Mouse (Mus musculus) lung, postnatal 10 days (tissue): ENCODE measurements around the gene Krtap19-1.

ENCODE experiments used
- DNase-seq: peaks from one replicate; pipeline ENCODE4 v3.0.0; 2021

Gene Krtap19-1

DNA sequence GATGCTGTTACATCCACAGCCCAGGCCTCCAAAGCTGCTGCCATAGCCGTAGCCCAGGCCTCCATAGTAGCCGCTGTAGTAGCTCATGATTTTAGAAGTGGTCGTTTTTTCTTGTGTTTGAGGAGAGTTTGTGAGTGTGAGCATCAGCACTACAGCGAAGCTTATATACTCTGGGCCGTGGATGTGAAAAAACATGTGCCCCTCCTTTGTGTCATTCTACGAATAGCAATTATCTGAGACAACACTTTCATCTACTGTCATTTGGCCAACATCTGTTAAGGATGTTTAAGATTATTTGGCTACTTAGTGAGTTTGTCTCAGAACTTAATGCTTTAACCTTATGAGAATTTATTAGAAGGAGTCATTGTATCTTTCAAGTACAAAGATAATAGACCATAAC is at the start of gene Krtap19-1:
Gene Krtap19-1, minus strand, starts transcription at position 101 of the 400 bp plus-strand sequence.
- no peak for DNase-seq

DNA sequence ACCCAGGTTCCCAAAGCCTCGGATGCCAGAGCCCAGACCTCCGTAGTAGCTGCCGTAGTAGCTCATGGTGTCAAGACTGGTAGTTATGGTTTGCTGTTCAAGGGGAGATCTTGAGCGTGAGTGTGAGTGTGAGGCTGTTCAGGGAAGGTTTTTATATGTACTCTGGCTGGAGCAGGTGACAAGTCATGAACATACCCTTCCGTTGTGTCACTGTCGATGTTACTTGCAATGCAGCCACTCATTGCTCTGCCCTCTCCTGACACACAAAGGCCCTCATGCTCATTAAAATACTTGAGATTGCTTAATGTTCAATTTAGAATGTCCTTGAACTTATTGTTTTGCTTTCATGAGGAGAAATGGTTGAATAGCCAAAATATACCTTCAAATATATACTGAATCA is 27.1 kb upstream of the Krtap19-1 start, which contains the start of gene Krtap19-5:
Gene Krtap19-5, minus strand, starts transcription at position 101 of the 400 bp plus-strand sequence.
- DNase-seq, result no peak

DNA sequence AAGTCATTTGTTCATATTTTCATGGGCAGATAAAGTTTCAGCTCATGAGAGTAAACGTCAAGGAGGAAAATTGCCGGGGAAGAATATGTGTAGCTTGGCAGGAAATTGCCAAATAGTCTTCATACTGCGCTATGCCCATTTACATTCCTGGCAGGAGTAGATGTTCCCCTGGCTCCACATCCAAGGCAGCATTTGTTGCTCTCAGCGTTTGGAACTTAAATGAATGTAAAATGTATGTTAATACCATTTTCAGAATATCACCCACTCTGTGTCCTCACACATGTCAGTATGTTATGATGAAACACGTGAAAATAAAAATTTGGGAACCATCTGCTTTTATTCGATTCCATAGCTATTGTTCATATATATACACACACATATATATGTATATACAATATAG is 17.7 kb upstream of the Krtap19-1 start:
- no peak for DNase-seq

DNA sequence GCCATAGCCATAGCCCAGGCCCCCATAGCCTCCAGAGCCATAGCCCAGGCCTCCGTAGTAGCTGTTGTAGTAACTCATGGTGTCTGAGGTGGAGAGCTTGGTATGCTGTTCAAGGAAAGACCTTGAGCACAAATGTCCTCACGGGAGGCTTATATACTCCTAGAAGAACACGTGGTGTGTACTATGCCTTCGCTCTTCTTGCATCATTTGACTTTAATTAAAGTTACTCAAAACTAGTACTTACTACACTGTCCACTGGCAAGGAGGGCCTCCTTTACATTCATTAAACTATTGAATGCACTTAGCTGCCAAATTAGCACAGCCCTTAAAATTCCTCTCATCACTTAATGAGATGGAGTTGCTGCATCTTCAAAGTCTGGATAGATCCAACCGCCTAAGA is 15.8 kb upstream of the Krtap19-1 start, which contains the start of gene Krtap19-4:
Gene Krtap19-4, minus strand, starts transcription at position 101 of the 400 bp plus-strand sequence.
- no peak for DNase-seq

DNA sequence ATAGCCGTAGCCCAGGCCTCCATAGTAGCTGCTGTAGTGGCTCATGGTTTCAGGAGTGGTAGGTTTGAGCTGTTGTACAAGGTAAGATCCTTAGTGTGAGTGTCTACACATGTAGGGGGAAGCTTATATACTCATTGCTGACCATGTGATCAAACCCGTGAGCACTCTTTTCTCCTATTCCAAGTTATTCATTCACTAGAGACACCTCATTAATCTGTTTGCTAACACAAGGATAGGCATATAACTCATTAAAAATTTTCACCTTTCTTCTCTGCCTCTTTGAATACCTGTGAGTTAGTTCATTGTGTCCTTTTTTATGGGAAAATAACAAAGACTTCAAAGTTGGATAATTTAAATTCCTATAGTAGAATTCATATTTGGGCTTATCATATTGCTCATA is 8.7 kb upstream of the Krtap19-1 start, which contains the start of gene Krtap19-3:
Gene Krtap19-3, minus strand, starts transcription at position 101 of the 400 bp plus-strand sequence.
- DNase-seq, result no peak

DNA sequence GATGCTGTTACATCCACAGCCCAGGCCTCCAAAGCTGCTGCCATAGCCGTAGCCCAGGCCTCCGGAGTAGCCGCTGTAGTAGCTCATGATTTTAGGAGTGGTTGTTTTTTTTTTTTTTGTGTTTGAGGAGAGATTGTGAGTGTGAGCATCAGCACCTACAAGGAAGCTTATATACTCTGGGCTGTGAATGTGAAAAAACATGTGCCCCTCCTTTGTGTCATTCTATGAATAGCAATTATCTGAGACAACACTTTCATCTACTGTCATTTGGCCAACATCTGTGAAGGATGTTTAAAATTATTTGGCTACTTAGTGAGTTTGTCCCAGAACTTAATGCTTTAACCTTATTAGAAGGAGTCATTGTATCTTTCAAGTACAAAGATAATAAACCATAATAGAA is 5.0 kb upstream of the Krtap19-1 start, which contains the start of gene Krtap19-2:
Gene Krtap19-2, minus strand, starts transcription at position 101 of the 400 bp plus-strand sequence.
- no peak for DNase-seq

DNA sequence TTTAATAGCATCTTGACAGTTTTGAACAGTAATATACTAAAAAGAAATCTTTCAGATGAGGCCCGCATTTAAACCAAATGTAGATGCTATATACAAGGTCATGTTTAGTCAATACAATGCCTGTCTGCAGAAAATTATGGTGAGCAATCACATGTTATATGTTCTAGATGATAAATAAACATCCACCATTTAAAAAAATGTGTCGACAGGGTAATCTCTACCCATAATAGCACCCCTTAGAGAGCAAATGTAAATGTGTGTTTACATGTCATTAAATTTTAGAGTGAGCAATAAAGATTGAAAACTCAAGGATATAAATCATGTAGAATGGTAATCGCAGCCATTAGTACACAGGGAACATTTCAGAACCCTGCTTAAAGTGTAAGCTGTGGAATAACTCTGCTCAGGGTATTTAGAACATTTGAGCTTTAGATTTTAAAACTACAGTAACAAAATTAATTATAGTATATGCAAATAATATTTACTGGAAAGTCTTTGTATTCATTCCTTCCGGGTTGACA is 4.3 kb downstream of the Krtap19-1 start:
- DNase-seq, result no peak

DNA sequence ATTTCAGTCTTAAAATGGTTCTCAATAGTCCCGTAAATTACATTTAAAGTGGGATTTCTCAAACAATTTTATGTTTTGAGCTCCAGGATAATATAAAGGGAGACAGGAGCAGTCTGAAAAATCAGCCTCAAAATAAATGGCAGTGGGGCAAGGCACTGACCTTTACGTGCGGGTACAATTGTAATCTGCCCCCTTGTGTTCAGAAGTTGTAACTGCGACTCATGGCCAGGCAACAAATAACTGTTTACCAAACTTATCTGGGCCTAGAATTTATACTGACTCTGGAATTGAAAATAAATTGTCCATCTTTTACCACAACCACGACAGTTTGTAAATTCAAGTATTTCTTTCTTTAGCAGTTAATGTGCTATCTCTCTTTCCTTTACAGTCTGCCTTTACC is 17.8 kb downstream of the Krtap19-1 start:
- DNase-seq, result peak; percentile 7

DNA sequence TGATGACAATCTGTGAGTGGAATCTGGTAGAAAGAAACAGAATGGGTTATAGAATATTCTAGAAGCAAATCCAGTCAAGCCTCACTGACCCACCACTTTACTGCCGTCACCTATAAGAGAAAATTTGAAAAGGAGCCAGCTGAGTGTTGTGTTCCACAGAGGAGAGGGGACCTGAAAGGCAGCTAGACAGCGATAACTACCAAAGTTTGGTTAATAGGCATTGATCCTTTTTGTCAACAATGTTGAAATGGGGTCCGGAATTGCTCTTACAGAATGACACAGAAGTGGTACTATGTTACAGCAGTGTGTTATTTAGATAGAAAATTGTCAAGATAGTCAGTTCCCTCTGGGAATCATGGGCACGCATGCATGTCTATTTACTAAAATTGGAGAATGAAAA is 20.7 kb downstream of the Krtap19-1 start:
- no peak for DNase-seq

DNA sequence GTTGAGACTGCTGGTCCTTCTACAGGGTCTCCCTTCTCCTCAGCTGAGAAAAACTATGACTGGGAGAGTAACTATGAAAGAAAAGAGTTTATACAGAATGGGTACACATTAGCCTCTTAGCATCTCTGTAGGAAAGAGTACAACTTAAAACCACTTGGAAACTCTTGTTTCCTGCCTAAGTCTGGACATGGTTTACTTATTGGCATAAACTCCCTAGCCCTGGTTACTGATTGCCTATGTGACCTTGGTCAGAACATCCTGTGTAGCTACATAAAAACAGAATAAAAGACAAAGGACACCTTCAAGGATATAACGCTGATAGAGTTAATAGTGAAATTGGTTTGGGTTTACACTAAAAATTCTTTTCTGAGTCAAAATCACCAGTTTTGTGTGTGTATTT is 21.8 kb downstream of the Krtap19-1 start:
- DNase-seq, result no peak

DNA sequence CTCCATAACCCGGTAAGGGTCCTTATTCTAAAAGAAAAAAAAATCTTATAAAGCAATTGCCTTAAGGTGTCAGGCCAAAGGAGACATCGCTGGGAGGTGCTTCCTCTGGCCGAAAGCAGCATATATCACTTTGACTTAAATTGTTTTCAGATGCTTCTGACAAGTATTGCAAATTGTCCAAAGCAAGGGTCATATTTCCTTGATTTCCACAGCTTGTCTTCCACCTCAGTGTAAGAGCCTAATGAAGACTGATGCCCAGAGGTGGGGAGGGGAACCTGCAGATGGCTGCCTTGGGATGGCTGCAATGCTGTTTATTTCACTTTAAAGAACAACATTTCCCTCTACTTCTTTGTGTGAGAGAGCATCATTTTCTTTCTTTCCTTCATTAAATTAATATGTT is 42.2 kb downstream of the Krtap19-1 start:
- no peak for DNase-seq

DNA sequence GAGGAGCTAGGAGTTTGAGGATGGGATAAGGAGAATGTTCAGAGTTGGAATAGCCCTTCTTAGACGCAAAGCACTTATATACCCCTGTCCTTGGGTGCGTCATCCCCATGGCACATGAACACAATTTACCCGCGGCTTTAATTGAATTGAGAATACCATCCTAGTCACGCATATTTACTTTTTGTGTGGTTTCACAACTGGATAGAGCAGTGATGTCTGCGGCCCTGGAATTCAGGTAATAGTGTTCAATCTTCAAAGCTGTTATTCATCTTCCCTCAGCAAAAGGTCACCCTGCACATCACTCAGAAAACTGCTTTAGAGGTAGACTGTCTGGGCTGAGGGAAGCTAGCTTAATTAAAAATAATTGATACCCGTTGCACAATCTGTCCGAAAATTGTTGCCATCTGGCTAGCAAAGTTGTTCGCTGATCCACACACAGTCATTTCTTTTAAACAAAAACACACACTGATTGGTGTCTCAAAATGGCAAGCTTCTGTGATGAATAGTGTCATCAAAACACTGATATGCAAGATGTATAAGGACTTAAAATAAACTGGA is 43.0 kb downstream of the Krtap19-1 start, which contains the start of gene Krtap14:
Gene Krtap14, minus strand, starts transcription at position 51 of the 558 bp plus-strand sequence.
- no peak for DNase-seq

DNA sequence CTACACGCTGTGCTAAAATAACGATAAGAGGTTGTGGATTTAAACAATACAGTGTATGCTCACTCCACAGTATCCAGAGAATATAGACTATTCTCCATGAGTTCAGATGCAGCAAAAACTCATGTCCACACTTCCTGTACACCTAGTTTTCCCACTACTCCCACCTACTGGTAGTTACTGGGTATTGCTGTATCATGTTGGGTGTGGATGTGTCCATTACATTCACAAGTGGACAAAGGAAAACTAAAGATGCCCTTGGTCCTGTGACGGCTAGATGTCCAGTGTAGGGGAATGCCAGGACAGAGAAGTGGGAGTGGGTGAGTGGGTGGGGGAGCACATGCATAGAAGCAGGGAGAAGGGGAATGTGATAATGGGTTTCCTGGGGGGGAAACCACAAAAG is 45.5 kb downstream of the Krtap19-1 start:
- peak; percentile 30 for DNase-seq

DNA sequence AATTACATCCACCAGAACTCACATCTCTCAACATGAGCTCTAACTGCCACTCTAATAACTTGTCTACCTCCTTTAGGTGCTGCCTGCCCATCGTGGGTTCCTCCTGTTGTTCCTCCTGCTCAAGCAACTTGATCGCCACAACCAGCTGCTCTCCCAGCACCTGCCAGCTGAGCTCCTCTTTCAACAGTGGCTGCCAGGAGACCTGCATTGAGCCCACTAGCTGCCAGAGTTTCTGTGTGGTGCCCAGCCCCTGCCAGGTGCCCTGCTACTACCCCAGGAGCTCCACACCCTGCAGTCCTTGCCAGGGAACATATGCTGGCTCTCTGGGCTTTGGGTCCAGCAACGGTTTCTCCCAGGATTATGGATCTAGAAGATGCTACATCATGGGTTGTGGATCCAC is 49.1 kb downstream of the Krtap19-1 start, which contains the start of gene Krtap15:
Gene Krtap15, plus strand, starts transcription at position 150 of the 400 bp plus-strand sequence.
- DNase-seq, result no peak
